Mouse (Mus musculus) heart, postnatal 0 days (tissue): ENCODE results near the gene Pde4dip.

Source experiments
- CTCF ChIP-seq: IDR thresholded peaks from 2 replicates; pipeline ENCODE4 v1.5.1; 2016; ENCODE audit warnings: antibody characterized with exemption, control low read depth, low read depth
- EP300 ChIP-seq: IDR thresholded peaks from 2 replicates; pipeline ENCODE4 v1.6.1; 2016; ENCODE audit warnings: antibody characterized with exemption, low read depth

GRCm38 (mm10) chr3:97658426-97659193 lies 229.9 kb downstream of the Pde4dip start:
- no peak for TF ChIP-seq EP300
- TF ChIP-seq CTCF = no peak
